Mouse (Mus musculus) lung, postnatal 0 days (tissue): ENCODE results near the gene Poln.

ENCODE experiments used
- CTCF ChIP-seq: IDR thresholded peaks from 2 replicates; pipeline ENCODE4 v1.5.1; 2016; ENCODE audit warnings: antibody characterized with exemption, mild to moderate bottlenecking
- EP300 ChIP-seq: IDR thresholded peaks from 2 replicates; pipeline ENCODE4 v1.6.1; 2016; ENCODE audit warnings: antibody characterized with exemption, mild to moderate bottlenecking, control low read depth

GRCm38 (mm10) chr5:34185051-34185580 lies 15.9 kb upstream of the Poln start:
- TF ChIP-seq CTCF: no peak
- TF ChIP-seq EP300: no peak
